Mouse (Mus musculus) MEL (cell line): ENCODE measurements around the gene Aldh3b2. TPM values are rescaled to one million over a fixed set of nuclear protein-coding genes. Genes with fewer than 3 reads are reported as not detected.

Source experiments
- DNase-seq: peaks from one replicate; pipeline ENCODE4 v3.0.0; 2011; ENCODE audit warnings: low read depth, low spot score
- H3K27ac ChIP-seq: 2 replicates; pipeline ENCODE4 v1.5.1; 2012; ENCODE audit warnings: low read depth, mild to moderate bottlenecking, control low read depth, low read length, moderate library complexity; ENCODE audit not compliant: control insufficient read depth
- H3K27me3 ChIP-seq, 2 experiments: fragments of 150-350 bp in 1 of 2; sonication (generic) in 1 of 2; 2 replicates each; pipeline ENCODE4 v1.6.1; 2012; ENCODE audit warnings: low read length in 2 of 2, mild to moderate bottlenecking in 2 of 2, improper control_type of control experiment in 1 of 2, moderate library complexity in 1 of 2; ENCODE audit not compliant: insufficient read depth in 2 of 2, control insufficient read depth in 1 of 2
- H3K36me3 ChIP-seq, 2 experiments: 2 replicates each; pipeline ENCODE4 v1.6.1; 2012 to 2014; ENCODE audit warnings: low read length in 2 of 2, improper control_type of control experiment in 1 of 2, inconsistent platforms in 1 of 2, mild to moderate bottlenecking in 1 of 2; ENCODE audit not compliant: insufficient read depth in 2 of 2, control insufficient read depth in 1 of 2
- H3K4me1 ChIP-seq, 2 experiments: fragments of 150-350 bp in 1 of 2; sonication (generic) in 1 of 2; 2 replicates each; pipeline ENCODE4 v1.6.1; 2012; ENCODE audit warnings: low read length in 2 of 2, improper control_type of control experiment in 1 of 2, mild to moderate bottlenecking in 1 of 2; ENCODE audit not compliant: insufficient read depth in 2 of 2, control insufficient read depth in 1 of 2
- H3K4me3 ChIP-seq, 2 experiments: fragments of 150-350 bp in 1 of 2; sonication (generic) in 1 of 2; 2 replicates each; pipeline ENCODE4 v1.5.1; 2012; ENCODE audit warnings: low read depth in 2 of 2, low read length in 2 of 2, mild to moderate bottlenecking in 2 of 2, moderate library complexity in 2 of 2, control low read depth in 1 of 2, improper control_type of control experiment in 1 of 2; ENCODE audit not compliant: control insufficient read depth in 1 of 2, insufficient read depth in 1 of 2
- H3K79me2 ChIP-seq: 2 replicates; pipeline ENCODE4 v1.6.1; 2012; ENCODE audit warnings: mild to moderate bottlenecking, low read length, moderate library complexity; ENCODE audit not compliant: control insufficient read depth, poor library complexity, insufficient read depth
- H3K9ac ChIP-seq: 2 replicates; pipeline ENCODE4 v1.6.1; 2012; ENCODE audit warnings: low read depth, mild to moderate bottlenecking, control low read depth, low read length, moderate library complexity; ENCODE audit not compliant: control insufficient read depth, poor library complexity, severe bottlenecking
- H3K9me3 ChIP-seq: fragments of 150-350 bp; sonication (generic); replicated peaks from 2 replicates; pipeline ENCODE4 v1.6.1; 2012; ENCODE audit warnings: mild to moderate bottlenecking, low read length, improper control_type of control experiment, moderate library complexity; ENCODE audit not compliant: insufficient read depth
- BHLHE40 ChIP-seq: IDR thresholded peaks from 2 replicates; pipeline ENCODE4 v1.6.1; 2012; ENCODE audit warnings: low read depth, mild to moderate bottlenecking, inconsistent platforms, low read length, improper control_type of control experiment, borderline replicate concordance
- CHD1 ChIP-seq: IDR thresholded peaks from 2 replicates; pipeline ENCODE4 v1.6.1; 2012; ENCODE audit warnings: low read depth, mild to moderate bottlenecking, inconsistent platforms, low read length, improper control_type of control experiment
- CHD2 ChIP-seq: IDR thresholded peaks from 2 replicates; pipeline ENCODE4 v1.6.1; 2011; ENCODE audit warnings: low read length, improper control_type of control experiment
- CTCF ChIP-seq, 3 experiments: IDR thresholded peaks in 2 of 3; conservative IDR thresholded peaks in 1 of 3; 2 replicates each; pipeline ENCODE4 v1.5.1; 2011 to 2012; ENCODE audit warnings: low read length in 3 of 3, low read depth in 2 of 3, mild to moderate bottlenecking in 2 of 3, improper control_type of control experiment in 1 of 3, inconsistent platforms in 1 of 3, mixed read lengths in 1 of 3, moderate library complexity in 1 of 3; ENCODE audit not compliant: control insufficient read depth in 1 of 3, insufficient read depth in 1 of 3, poor library complexity in 1 of 3, severe bottlenecking in 1 of 3
- E2F4 ChIP-seq: IDR thresholded peaks from 2 replicates; pipeline ENCODE4 v1.6.1; 2011; ENCODE audit warnings: low read depth, low read length, improper control_type of control experiment, borderline replicate concordance
- ELF1 ChIP-seq: IDR thresholded peaks from 2 replicates; pipeline ENCODE4 v1.6.1; 2014; ENCODE audit warnings: low read depth, mild to moderate bottlenecking, inconsistent platforms, low read length, improper control_type of control experiment, moderate library complexity
- EP300 ChIP-seq, 2 experiments: IDR thresholded peaks; 2 replicates each; pipeline ENCODE4 v1.6.1; 2011; ENCODE audit warnings: improper control_type of control experiment in 2 of 2, low read length in 2 of 2, low read depth in 1 of 2, mild to moderate bottlenecking in 1 of 2
- ETS1 ChIP-seq: IDR thresholded peaks from 2 replicates; pipeline ENCODE4 v1.6.1; 2012; ENCODE audit warnings: low read depth, mild to moderate bottlenecking, inconsistent platforms, low read length, improper control_type of control experiment, moderate library complexity
- GABPA ChIP-seq: IDR thresholded peaks from 2 replicates; pipeline ENCODE4 v1.6.1; 2012; ENCODE audit warnings: low read depth, mild to moderate bottlenecking, inconsistent platforms, low read length, improper control_type of control experiment, moderate library complexity
- HCFC1 ChIP-seq: IDR thresholded peaks from 2 replicates; pipeline ENCODE4 v1.6.1; 2012; ENCODE audit warnings: low read depth, mild to moderate bottlenecking, inconsistent platforms, low read length, improper control_type of control experiment, moderate library complexity
- JUND ChIP-seq: IDR thresholded peaks from 2 replicates; pipeline ENCODE4 v1.6.1; 2011; ENCODE audit warnings: low read depth, mild to moderate bottlenecking, improper control_type of control experiment, low read length
- KAT2A ChIP-seq: conservative IDR thresholded peaks from 2 replicates; pipeline ENCODE4 v1.6.1; 2012; ENCODE audit warnings: low read depth, low read length, improper control_type of control experiment, inconsistent platforms
- MAFK ChIP-seq: IDR thresholded peaks from 2 replicates; pipeline ENCODE4 v1.6.1; 2011; ENCODE audit warnings: low read depth, mild to moderate bottlenecking, low read length, improper control_type of control experiment, borderline replicate concordance
- MAX ChIP-seq: IDR thresholded peaks from 2 replicates; pipeline ENCODE4 v1.6.1; 2011; ENCODE audit warnings: low read length, improper control_type of control experiment
- MAZ ChIP-seq: IDR thresholded peaks from 2 replicates; pipeline ENCODE4 v1.6.1; 2012; ENCODE audit warnings: low read depth, mild to moderate bottlenecking, inconsistent platforms, low read length, improper control_type of control experiment
- MEF2A ChIP-seq: IDR thresholded peaks from 2 replicates; pipeline ENCODE4 v1.6.1; 2014; ENCODE audit warnings: low read depth, mild to moderate bottlenecking, inconsistent platforms, low read length, improper control_type of control experiment; ENCODE audit not compliant: poor library complexity, insufficient replicate concordance, severe bottlenecking; ENCODE audit errors: extremely low read depth
- MXI1 ChIP-seq: IDR thresholded peaks from 2 replicates; pipeline ENCODE4 v1.6.1; 2011; ENCODE audit warnings: mild to moderate bottlenecking, low read depth, low read length, improper control_type of control experiment
- MYB ChIP-seq: IDR thresholded peaks from 2 replicates; pipeline ENCODE4 v1.6.1; 2011; ENCODE audit warnings: mild to moderate bottlenecking, low read depth, low read length, improper control_type of control experiment
- MYC ChIP-seq: IDR thresholded peaks from 2 replicates; pipeline ENCODE4 v1.6.1; 2011; ENCODE audit warnings: low read depth, mild to moderate bottlenecking, low read length, improper control_type of control experiment, moderate library complexity
- NELFE ChIP-seq: IDR thresholded peaks from 2 replicates; pipeline ENCODE4 v1.6.1; 2011; ENCODE audit warnings: low read depth, low read length, improper control_type of control experiment
- POLR2A ChIP-seq, 2 experiments: IDR thresholded peaks; 2 replicates each; pipeline ENCODE4 v1.6.1; 2011 to 2012; ENCODE audit warnings: low read length in 2 of 2, mild to moderate bottlenecking in 2 of 2, control low read depth in 1 of 2, improper control_type of control experiment in 1 of 2, low read depth in 1 of 2, moderate library complexity in 1 of 2; ENCODE audit not compliant: control insufficient read depth in 1 of 2, insufficient read depth in 1 of 2, poor library complexity in 1 of 2
- POLR2AphosphoS2 ChIP-seq: IDR thresholded peaks from 2 replicates; pipeline ENCODE4 v1.6.1; 2011; ENCODE audit warnings: low read length, improper control_type of control experiment
- POLR2AphosphoS5 ChIP-seq: IDR thresholded peaks from 2 replicates; pipeline ENCODE4 v1.6.1; 2012; ENCODE audit warnings: low read depth, borderline replicate concordance, mild to moderate bottlenecking, inconsistent platforms, low read length, moderate library complexity, mixed read lengths
- RAD21 ChIP-seq: IDR thresholded peaks from 2 replicates; pipeline ENCODE4 v1.6.1; 2011; ENCODE audit warnings: mild to moderate bottlenecking, low read depth, low read length, improper control_type of control experiment
- RCOR1 ChIP-seq: IDR thresholded peaks from 2 replicates; pipeline ENCODE4 v1.6.1; 2012; ENCODE audit warnings: low read depth, mild to moderate bottlenecking, inconsistent platforms, low read length, improper control_type of control experiment
- SIN3A ChIP-seq: IDR thresholded peaks from 2 replicates; pipeline ENCODE4 v1.6.1; 2012; ENCODE audit warnings: low read length, improper control_type of control experiment, inconsistent platforms
- SMC3 ChIP-seq: IDR thresholded peaks from 2 replicates; pipeline ENCODE4 v1.6.1; 2011; ENCODE audit warnings: low read depth, low read length, improper control_type of control experiment
- TAL1 ChIP-seq: IDR thresholded peaks from 2 replicates; pipeline ENCODE4 v1.6.1; 2012; ENCODE audit warnings: mild to moderate bottlenecking, inconsistent platforms, low read length, moderate library complexity, mixed read lengths
- TBP ChIP-seq: IDR thresholded peaks from 2 replicates; pipeline ENCODE4 v1.8.0; 2011; ENCODE audit warnings: low read depth, low read length, improper control_type of control experiment
- TCF12 ChIP-seq: IDR thresholded peaks from 2 replicates; pipeline ENCODE4 v1.6.1; 2014; ENCODE audit warnings: low read depth, mild to moderate bottlenecking, inconsistent platforms, low read length, improper control_type of control experiment, moderate library complexity
- UBTF ChIP-seq: IDR thresholded peaks from 2 replicates; pipeline ENCODE4 v1.6.1; 2012; ENCODE audit warnings: low read depth, mild to moderate bottlenecking, inconsistent platforms, low read length, improper control_type of control experiment, moderate library complexity, borderline replicate concordance; ENCODE audit not compliant: insufficient read depth
- USF1 ChIP-seq: IDR thresholded peaks from 2 replicates; pipeline ENCODE4 v1.6.1; 2014; ENCODE audit warnings: low read depth, mild to moderate bottlenecking, inconsistent platforms, low read length, improper control_type of control experiment, moderate library complexity
- USF2 ChIP-seq, 2 experiments: IDR thresholded peaks; 2 replicates each; pipeline ENCODE4 v1.6.1; 2011 to 2012; ENCODE audit warnings: improper control_type of control experiment in 2 of 2, low read length in 2 of 2, borderline replicate concordance in 1 of 2, inconsistent platforms in 1 of 2, low read depth in 1 of 2, mild to moderate bottlenecking in 1 of 2; ENCODE audit not compliant: insufficient read depth in 1 of 2
- ZC3H11A ChIP-seq: IDR thresholded peaks from 2 replicates; pipeline ENCODE4 v1.6.1; 2012; ENCODE audit warnings: low read depth, mild to moderate bottlenecking, inconsistent platforms, low read length, improper control_type of control experiment
- ZKSCAN1 ChIP-seq: IDR thresholded peaks from 2 replicates; pipeline ENCODE4 v1.6.1; 2012; ENCODE audit warnings: low read depth, mild to moderate bottlenecking, inconsistent platforms, low read length, improper control_type of control experiment, moderate library complexity
- ZMIZ1 ChIP-seq: IDR thresholded peaks from 2 replicates; pipeline ENCODE4 v1.6.1; 2012; ENCODE audit warnings: low read depth, mild to moderate bottlenecking, inconsistent platforms, low read length, improper control_type of control experiment, moderate library complexity
- polyA plus RNA-seq, 2 experiments: library from polyadenylated mRNA; stranded (reverse) in 1 of 2; unstranded in 1 of 2; fragments of >175 nt in 1 of 2; fragments of >200 nt in 1 of 2; gene quantifications; 2 replicates each; pipeline versions ENCODE4 v1.2.1 to v1.2.4; 2012; ENCODE audit warnings: low replicate concordance in 2 of 2, low read depth in 1 of 2; ENCODE audit not compliant: insufficient read length in 2 of 2, insufficient read depth in 1 of 2, missing spikeins in 1 of 2
- total RNA-seq: library from RNA; depleted of rRNA; stranded (reverse); fragments of 300-350 nt; gene quantifications from 2 replicates; pipeline ENCODE4 v1.2.3, GENCODE M21; 2012

The Aldh3b2 gene
- total and polyA plus RNA-seq, 3 experiments, result not detected

DNA sequence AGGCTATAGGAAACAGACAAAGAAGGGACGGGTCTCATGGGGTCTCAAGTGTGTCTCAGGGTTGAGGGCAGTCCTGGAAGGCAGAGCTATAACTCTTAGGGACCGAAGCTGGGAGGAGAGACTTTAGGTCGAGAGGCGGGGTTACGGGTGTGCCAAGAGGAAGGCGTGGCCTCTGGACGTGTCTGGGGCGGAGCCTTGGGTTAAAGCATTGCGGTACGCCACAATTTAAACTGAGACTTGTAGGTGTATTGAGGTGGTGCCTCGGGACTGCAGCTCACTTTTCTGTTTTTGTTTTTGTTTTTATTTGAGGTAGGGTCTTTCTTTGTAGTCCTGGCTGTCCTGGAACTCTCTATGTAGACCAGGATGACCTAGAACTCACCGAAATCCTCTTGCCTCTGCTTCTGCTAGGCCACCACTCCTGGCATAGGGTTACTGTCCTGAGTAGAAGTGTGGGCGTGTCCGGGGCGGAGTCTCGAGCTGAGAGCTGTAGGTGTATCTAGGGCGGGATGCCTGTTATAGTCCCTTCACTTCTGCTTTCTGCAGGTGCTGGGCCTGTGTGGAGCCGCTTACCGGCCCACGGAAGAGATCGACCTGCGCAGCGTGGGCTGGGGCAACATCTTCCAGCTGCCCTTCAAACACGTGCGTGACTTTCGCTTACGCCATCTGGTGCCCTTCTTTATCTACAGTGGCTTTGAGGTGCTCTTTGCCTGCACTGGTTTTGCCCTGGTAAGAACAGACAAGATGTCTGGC, 29.0 kb upstream of the Aldh3b2 start:
- Histone ChIP-seq H3K4me3 (peak overlapping the region; percentile 54 to 76), H3K27ac (no peak overlapping the region), H3K79me2 (no peaks in the 10 kb centered on the region), H3K9ac (peak overlapping the region; percentile 33), H3K27me3 (no peaks in the 10 kb centered on the region), H3K4me1 (no peaks in the 10 kb centered on the region), H3K36me3 (peaks cover 0 to 4% of the 10 kb centered on the region in 2 experiments; a peak in 2 of 4 replicates), H3K9me3 (no peaks in the 10 kb centered on the region)
- DNase-seq, result peak; percentile 84
- no peak for TF ChIP-seq HCFC1
- no peak for TF ChIP-seq MEF2A
- TF ChIP-seq ZC3H11A, result no peak
- TF ChIP-seq E2F4, result no peak
- TF ChIP-seq BHLHE40, result peak; percentile 26; the same call in 1 of the 2 replicates
- no peak for TF ChIP-seq CHD2
- no peak for TF ChIP-seq CTCF (IDR thresholded peaks at IDR 0.05 in 2 of 3, conservative IDR thresholded peaks at IDR 0.05 in 1 of 3; ENCODE audit: control insufficient read depth in 1 of 3, insufficient read depth in 1 of 3, low read depth in 2 of 3, low read length in 3 of 3, poor library complexity in 1 of 3, severe bottlenecking in 1 of 3)
- no peak for TF ChIP-seq CHD1
- TF ChIP-seq TAL1, result no peak
- no peak for TF ChIP-seq UBTF
- peak; percentile 87 for TF ChIP-seq MXI1
- no peak for TF ChIP-seq MYB
- no peak for TF ChIP-seq MAFK
- no peak for TF ChIP-seq MAZ
- TF ChIP-seq MYC, result peak; percentile 51; the same call in 1 of the 2 replicates
- no peak for TF ChIP-seq USF2 (IDR thresholded peaks at IDR 0.05; ENCODE audit: borderline replicate concordance in 1 of 2, insufficient read depth in 1 of 2, low read depth in 1 of 2, low read length in 2 of 2)
- TF ChIP-seq POLR2AphosphoS5, result no peak
- TF ChIP-seq JUND, result no peak
- TF ChIP-seq NELFE, result no peak
- no peak for TF ChIP-seq SIN3A
- no peak for TF ChIP-seq ZKSCAN1
- TF ChIP-seq TCF12, result no peak
- no peak for TF ChIP-seq KAT2A
- TF ChIP-seq RCOR1, result no peak
- peak; percentile 33 for TF ChIP-seq SMC3
- no peak for TF ChIP-seq TBP
- TF ChIP-seq EP300 (IDR thresholded peaks at IDR 0.05; ENCODE audit: low read depth in 1 of 2, low read length in 2 of 2), result no peak
- TF ChIP-seq POLR2AphosphoS2, result no peak
- TF ChIP-seq ZMIZ1, result no peak
- no peak for TF ChIP-seq RAD21
- TF ChIP-seq USF1, result no peak
- no peak for TF ChIP-seq ELF1
- TF ChIP-seq ETS1, result no peak
- peak in 1 of 2 experiments; percentile 30; a peak in 1 of 4 replicates for TF ChIP-seq POLR2A (IDR thresholded peaks at IDR 0.05; ENCODE audit: control insufficient read depth in 1 of 2, insufficient read depth in 1 of 2, low read depth in 1 of 2, low read length in 2 of 2, poor library complexity in 1 of 2)
- TF ChIP-seq GABPA, result no peak
- peak; percentile 74; the same call in 1 of the 2 replicates for TF ChIP-seq MAX
